Mouse (Mus musculus): ENCODE measurements around the gene Abca13.
"Not testable (repeated sequence)": the region's sequence is repeated elsewhere in the genome, so short reads cannot be mapped to it uniquely, and the experiment has no call there.

The Abca13 gene

DNA sequence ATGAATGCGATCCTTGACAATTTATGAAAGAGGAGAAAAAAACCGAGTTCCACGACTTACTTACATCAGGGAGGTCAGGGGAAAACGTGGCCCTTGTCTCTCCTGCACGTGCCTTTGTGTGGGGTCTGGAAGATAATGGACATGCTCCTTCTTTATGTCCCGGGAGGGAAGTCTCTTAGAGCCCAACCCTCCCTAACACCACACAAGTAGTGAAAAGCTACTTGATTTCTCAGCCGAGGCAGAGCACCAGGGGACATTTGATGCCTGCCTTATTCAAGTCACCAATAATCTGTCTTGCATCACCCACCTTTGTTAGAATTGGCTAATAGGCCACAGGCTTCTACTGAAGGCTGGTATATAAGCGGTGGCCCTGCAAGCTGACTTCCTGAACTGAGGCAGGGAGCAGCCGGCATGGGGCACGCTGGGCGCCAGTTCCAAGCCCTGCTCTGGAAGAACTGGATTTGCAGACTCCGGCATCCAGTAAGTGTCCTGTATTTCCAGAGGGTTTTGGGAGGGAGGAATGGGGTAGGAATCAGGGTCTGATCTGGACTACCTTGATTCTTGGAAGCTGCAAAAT is at the start of gene Abca13:
Gene Abca13, plus strand, starts transcription at position 388 of the 577 bp plus-strand sequence.
- DNase-seq: no peak

DNA sequence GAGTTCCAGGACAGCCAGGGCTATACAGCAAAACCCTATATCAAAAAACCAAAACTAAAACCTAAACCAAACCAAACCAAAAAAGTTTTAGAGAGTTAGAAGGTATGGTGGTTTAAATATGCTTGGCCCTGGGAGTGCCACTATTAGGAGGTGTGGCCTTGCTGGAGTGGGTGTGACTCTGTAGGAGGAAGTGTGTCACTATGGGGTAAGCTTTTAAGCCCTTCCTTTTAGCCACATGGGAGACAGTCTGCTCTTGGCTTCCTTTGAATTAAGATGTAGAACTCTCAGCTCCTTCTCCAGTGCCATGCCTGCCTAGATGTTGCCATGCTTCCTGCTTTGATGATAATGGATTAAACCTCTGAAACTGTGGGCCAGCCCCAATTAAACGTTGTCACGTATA is 46.6 kb upstream of the Abca13 start:
- DNase-seq: no peak

DNA sequence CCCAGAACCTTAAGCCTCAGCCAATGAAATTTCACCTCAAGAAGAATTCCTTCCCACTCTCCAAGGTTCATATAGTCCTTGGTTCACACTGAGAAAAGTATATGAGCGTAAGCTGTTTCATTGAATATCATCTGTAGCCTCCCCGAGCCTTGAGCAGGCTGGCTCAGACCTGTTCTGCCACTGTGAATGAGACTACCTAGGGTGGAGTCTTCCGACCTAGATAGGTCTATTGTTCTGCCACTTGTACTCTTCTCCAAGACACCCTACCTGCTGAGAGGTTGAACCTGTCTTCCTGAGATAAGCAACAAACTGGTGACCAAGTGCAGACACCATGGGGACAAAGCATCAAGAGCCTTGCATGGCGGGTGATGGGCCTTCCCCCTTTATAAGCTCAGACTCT is 45.6 kb upstream of the Abca13 start:
- DNase-seq: no peak

DNA sequence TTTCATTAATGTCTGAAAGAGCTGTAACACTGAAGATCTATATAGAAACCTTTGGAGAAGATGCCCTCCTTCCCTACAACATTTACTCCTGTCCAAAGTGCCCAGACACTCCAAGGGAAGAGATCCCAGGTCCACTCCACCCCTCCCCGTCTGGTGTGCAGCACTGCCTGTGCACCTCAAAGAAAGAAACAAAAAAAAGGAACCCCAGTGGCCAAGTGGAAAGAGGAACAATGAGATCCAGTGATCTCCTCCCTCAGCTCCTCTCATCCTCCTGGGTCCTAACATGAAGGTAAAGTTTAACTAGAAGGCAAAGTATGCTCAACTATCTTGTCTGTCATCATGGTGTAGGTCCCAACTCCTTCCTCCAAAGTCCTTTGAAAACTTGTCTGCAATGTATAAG is 45.1 kb upstream of the Abca13 start:
- no peak for DNase-seq

DNA sequence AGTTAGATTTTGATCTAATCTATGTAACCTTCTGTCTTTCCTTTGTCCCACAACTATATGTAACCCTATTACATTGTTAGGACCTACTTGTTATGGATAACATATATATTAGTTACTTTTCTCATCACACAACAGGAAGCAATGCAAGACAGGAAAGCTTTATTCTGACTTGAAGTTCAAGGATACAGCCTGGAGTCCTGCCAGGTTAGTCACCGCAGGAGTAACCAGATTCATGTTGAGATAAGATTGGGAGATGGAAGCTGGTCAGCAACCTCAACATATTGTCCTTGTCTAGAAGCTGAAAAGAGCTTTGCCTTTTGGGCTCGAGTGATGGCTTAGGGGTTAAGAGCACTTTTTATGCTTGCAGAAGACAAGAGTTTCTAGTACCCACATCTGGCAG is 43.5 kb upstream of the Abca13 start:
- no peak for DNase-seq

DNA sequence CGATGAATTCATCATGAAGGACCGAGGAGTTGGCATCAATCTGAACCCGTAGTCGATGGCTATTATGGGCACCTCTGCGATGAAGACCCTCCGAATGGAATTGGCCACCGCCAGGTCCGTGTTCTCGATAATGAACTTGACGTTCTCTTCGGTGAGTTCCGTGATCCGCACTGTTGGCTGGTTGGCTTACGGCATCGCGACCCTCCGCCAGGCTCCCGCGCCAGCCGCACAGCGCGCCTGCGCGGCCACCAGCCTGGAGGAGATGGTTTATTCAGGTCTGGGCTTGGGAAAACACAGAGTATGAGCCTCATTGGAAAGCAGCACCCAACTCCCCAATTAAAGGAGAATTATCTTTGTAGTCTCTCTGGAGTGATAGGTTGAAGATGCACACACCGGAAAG is 41.3 kb upstream of the Abca13 start:
- DNase-seq: not testable (repeated sequence)

DNA sequence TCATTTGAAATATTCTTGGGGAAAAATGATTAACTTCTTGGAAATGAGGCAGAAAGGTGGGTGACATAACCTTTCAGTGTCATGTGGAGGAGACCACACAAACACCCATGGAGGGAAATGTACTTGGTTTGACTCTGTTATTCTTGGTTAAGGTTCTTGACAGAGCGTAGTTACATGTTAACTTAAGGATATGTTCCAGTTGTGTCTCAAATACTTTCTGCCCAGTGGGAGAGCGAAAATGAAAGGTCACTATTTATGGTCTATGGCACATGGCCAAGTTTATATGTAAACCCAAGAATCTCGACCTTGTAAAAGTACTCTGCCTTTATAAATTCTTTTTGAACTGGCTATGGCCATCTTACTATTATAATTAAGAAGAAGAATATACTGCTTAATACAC is 31.8 kb upstream of the Abca13 start:
- no peak for DNase-seq

DNA sequence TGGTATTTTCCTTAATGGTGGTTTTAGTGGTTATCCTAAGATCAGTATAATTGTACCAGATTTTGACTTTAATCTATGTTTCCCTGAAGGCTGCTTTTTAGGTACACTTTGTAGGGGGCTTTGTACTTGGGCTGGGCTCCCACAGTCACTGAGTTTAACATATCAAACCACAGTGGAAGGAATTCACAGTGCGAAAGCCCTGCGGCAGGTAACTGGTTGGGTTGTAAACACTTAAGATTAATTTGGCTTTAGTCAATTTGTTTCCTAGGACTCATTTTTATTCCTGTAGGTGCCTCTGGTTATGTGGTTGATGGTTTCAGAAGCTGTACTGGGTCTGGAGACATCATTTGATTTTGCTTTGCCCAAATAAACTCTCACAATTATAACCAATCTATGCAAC is 24.4 kb upstream of the Abca13 start:
- no peak for DNase-seq

DNA sequence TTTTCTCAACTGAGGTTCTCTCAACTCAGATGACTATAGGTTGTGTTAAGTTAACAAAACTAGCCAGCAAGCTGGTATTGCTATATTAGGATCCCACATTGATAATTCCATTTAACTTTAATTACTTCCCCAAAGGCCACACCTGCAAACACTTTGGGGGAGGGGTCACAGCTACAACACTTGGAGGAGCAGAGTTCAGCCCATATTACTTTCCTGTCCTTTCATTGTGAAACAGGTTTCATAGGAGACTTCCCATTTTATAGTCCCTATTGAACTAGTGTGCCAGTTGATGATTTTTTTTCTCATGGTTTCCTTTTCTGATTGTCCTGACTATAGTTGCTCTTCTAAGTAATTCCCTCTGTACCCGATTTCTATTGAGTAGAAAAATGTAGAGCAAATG is 10.3 kb upstream of the Abca13 start:
- no peak for DNase-seq

DNA sequence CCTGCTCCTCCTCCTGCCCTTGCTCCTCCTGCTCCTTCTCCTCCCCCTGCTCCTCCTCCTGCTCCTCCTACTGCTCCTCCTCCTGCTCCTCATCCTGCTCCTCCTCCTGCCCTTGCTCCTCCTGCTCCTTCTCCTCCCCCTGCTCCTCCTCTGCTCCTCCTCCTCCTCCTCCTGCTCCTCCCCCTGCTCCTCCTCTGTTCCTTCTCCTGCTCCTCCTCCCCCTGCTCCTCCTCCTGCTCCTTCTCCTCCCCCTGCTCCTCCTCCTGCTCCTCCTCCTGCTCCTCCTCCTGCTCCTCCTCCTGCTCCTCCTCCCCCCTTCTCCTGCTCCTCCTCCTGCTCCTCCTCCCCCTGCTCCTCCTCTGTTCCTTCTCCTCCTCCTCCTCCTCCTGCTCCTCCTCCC is 2.3 kb upstream of the Abca13 start:
- DNase-seq: not testable (repeated sequence)

DNA sequence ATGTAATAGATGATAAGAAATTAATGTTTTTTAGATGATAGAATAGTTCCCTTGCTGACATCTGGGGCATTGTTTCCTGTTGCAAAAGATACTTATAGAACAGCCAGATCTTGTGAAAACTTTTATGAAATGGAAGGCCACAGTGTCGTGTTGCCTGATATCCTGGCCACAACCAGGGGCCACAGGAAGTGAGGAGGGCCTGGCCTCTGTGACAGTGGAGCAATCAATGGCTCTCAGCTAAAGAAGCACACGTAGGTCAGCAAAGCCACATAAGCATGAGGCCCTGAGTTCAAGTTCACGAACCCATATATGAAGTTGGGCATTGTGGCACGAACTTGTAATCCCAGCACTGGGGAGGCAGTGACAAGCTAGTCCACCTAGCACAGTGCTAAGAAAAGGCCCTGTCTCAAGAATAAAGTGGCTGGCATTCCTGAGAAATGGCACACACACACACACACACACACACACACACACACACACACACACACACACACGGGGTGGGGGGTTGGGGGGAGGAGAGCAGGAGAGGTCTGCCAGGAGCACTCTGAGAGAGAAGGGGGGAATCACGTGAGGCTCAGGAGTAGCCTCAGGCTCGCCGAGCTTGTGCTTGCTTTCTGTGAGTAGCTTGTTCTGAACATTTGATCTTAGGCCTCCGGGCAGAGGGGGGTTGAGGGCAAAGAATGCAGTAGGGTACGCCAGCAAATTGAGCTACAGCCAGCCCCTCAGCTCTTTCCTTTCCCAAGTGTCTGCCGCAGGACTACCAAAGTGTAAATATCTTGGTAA is 779 bp upstream of the Abca13 start:
- DNase-seq: no peak

DNA sequence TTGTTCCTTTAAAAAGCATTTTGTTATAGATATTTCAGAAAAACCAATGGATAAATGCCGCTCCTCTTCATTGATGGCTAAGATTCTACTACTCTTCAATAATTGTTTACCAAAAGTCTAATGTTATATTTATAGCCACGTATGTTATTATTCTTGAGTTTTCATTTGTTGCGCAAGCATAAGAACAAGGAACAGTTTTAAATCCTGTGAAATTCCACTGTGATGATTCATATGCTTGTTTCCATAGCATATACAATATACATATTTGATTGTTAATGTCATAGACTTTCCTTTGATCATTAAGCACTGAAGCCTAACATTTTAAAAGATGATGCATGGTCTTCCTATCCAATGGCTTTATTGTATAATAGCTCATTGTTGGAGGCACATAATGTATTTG is 3.1 kb downstream of the Abca13 start:
- no peak for DNase-seq

DNA sequence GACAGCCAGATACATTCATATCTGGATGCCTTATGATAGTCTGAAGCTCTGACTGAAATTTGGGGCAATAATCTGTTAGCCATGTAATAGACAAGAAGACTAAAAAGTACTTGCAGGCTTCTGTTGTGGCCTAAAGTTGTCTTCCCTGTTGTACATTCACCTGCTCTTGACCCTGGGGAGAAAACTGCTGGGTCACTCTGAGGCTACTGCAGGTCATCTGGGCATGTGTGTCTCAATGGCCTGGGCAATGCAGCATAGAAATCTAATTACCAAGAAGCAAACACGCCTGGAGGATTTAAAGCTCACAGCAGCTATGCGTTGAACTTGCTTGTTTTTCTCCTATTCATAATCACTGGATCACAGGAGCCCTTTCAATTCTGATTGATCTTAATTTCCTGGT is 8.1 kb downstream of the Abca13 start:
- no peak for DNase-seq

DNA sequence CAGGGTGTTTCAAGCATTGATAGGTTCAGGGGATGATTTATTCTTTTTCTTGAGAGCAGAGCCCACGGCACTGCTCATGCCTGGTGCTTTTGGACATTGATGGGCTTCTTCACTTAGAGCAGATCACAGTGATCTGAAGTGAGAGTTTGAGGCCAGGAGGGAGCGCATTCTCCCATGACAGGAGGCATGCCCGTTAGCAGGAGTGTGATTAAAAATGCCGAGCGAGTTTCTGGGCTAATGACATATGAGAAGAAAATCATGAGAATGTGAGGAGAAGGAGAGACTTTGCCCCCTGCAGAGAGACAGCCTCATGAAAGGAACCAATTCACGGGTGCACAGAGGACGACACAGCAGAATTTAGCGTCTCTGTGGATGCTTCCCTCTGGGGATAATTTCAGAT is 19.0 kb downstream of the Abca13 start:
- DNase-seq: no peak

DNA sequence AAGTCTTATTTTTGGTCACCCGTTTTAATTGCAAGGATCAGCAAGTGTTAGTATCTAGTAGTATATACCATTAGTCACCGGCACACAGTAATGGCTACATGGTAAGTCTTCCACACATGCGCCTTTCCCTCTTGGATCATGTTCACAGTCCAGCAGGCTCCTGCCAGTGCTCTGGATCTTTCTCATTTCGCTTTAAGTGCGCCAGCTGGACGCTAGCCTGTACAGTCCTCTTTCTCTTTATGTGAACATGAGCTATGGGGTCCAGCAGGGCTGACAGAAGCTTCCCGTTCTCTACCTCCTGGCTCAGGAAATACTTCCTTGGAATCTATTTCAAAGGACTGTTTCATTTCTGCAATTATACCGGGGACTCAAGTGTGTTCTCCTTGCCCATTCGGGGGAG is 21.8 kb downstream of the Abca13 start:
- no peak for DNase-seq

DNA sequence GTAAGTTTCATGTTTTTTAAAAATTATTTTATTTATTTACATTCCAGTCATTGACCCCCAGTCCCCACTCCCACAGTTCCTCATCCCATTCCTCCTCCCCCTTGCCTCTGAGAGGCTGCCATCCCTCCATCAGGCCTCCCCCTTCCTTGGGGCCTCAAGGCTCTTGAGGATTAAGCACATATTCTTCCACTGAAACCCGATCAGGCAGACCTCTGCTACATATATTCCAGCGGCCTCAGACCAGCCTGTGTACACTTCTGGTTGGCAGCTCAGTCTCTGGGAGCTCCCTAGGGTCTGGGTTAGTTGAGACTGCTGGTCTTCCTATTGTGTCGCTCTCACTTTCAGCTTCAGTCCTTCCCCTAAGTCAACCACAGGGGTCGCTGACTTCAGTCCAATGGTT is 24.5 kb downstream of the Abca13 start:
- DNase-seq: no peak

DNA sequence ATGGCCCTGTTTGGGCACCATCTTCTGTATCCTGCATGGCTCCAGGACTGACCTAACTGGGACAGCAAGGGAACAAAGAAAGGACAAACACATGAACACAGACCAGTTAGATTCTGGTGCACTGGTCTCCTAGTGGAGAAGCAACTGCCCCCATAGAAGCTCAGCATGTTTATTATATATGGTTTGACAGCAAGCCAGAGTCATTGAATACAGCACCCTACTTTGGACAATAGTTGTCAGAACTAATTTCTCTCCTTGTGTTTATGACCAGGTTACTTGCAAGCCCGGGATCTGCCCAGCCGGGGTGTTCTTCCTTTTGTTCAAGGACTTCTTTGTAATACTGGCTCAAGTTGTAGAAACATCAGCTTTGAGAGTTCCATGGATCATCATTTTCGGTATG is 28.8 kb downstream of the Abca13 start:
- DNase-seq: no peak

DNA sequence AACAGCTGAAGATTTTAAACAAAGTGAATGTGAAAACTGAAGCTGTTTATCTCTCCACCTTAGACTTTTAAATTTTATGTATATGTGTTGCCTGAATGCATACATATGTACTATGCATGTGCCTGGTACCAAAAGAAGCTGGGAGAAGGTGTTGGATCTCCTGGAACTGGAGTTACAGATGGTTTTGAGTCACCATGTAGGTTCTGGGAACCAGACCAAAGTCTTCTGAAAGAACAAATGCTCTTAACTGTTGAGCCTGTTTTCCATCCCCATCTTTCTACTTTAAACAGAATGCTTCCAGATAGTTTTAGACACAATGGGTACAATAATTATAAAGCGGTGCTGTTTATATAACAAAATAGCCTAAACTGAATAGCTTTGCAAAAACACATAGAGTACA is 29.9 kb downstream of the Abca13 start:
- no peak for DNase-seq

DNA sequence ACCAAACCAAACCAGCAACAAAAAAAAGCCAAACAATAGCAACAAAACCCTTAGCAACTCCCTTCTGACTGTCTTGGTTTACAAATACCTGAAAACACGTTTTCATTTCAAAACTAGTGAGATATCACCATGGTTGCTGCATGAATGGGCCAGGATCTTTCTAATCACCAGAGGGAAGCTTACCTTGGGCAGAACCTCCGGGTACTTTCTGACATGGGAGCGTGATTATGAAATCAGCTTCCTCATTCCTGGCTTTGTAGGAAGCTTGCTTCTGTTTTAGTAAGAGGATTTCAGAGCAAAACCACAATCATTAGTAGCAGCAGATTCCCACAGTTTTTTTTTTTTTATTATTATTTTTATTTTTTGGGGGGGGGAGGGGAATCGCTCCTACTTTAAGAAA is 34.7 kb downstream of the Abca13 start:
- no peak for DNase-seq

DNA sequence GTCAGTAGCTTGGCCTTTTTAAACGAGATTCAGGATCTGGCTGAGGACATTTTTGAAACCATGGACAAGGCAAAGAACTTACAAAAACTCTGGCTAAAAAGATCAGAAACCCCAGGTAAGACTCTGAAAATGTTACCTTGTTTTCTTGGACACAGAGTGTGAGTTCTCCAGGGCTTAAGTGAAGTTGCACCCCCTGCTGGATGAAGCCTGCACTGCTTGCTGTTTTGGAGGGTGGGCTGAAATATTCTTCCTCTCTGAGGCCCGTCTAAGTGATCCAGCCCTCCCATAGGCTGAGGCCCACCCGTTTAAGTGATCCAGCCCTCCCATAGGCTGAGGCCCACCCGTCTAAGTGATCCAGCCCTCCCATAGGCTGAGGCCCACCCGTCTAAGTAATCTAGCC is 57.9 kb downstream of the Abca13 start:
- DNase-seq: not testable (repeated sequence)

DNA sequence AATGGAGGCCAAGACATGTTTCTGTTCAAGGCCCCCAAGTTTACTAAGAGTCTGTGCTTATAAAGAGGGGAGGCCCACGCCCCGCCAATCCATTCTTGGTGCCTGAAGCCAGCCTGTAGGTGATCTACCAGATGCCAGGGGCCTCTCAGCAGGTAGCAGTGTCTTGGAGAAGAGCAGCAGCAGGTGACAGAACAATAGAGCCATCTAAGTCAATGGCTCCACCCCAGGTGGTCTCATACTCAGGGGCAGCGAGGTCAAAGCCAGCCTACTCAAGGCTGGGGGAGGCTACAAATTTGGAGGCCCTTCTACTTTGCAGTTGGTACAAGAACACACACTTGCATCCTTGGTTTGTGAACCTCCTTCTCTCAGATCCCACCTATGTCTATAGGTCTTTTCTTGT is 71.3 kb downstream of the Abca13 start:
- DNase-seq: not testable (repeated sequence)

DNA sequence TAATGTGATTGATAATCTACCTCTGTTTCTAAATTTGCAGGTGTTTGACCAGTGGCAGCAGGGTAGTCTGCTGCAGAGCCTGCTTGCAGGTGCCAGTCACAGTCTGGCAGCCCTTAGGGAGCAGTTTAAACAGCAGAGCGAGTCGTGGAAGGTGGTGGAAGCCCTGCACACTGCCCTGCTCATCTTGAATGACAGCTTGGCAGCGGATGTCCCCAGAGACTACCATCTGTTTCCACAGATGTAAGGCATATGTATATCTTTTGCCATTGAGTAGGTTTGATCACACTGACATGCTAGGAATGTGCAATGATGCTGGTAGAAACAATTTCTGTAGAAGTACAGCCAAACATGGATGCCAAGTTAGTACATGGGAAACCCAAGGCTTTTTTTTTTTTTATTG is 77.3 kb downstream of the Abca13 start:
- DNase-seq: no peak

DNA sequence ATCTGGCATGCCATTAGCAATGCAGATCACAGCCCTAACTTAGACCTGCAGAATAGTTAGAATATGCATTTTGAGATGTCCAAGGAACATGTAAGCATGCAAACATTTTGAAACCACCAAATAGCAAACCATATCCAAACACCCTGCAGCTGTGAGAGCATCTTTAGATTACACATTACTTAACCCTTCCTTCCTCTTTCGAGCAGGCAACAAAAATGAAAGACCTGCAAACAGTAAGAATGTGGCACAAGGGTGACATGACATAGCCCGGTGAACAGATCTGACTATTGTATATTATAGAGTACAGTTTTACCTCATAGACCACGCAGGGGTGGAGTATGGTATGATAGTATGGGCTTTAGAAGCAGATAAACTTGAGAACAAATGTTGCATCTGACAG is 93.5 kb downstream of the Abca13 start:
- no peak for DNase-seq

DNA sequence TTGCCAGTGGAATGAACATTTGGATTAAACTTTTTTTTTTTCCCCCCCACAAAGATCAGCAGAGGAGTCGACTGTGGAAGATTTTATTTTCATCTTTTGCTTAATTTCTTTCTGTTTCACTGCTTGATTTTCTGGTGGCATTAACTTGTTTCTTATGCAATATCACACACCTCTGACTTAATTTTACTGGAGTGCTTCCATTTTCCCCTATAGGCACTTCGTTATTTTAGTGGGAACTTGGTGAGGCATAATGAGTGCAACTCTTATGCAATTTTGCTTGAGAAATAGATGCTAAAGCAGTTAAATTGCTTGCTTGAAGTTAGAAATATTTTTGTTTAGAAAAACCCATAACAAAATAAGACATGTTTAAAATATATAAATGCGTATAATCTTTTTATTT is 94.0 kb downstream of the Abca13 start:
- DNase-seq: no peak

DNA sequence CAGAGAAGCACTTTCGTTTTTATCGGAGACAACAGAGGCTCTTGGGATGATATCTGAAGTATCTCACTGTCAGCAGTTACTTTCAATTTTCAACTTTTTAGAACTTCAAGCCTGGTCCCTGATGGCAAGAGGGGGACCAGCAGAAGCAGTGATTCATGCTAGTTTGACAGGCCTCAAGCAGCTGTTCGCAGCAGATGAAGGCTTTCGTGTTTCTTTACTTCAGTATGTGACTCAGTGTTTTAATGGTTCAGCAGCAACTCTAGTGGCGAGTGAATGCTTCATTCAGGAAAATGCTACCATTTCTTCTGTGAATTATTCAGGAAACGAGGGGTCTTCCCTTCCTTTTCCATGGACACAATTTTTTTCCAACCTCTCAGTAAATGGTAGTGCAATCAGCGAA is 99.4 kb downstream of the Abca13 start:
- DNase-seq: no peak

Measured in thymus, postnatal 14 days (tissue).